Mouse (Mus musculus): Measurements from ENCODE around the gene Tyk2.

The Tyk2 gene

GRCm38 (mm10) chr9:21067006-21067684 lies 63.9 kb downstream of the Tyk2 start, which contains the start of gene Zglp1:
Zglp1 (minus strand) TSS chr9:21067093.
- no peak for DNase-seq (ENCODE audit: low read depth, low spot score)

- DNase-seq (ENCODE audit: low read depth, low spot score), result no peak
Measured at GRCm38 (mm10) chr9:21062928-21063327, 68.1 kb downstream of the Tyk2 start.

Data from CD4-positive, CD25-positive, alpha-beta regulatory T cell, adult 2 months (primary cell).